Mouse (Mus musculus) liver, embryonic 13.5 days (tissue): ENCODE data around the gene Pcp4. TPM values are rescaled to one million over a fixed set of nuclear protein-coding genes. Genes with fewer than 3 reads are reported as not detected.

Source experiments
- polyA plus RNA-seq: library from polyadenylated mRNA; unstranded; fragments of >200 nt; fragmentation: Nextera tagmentation; extraction: Ambion mirVana; gene quantifications from 2 replicates; pipeline ENCODE4 v1.2.1, GENCODE M21; 2015

The Pcp4 gene
- polyA plus RNA-seq, 1 experiment from 2014 or later = 0.60 TPM

Other genes starting within 250 kb of the Pcp4 start
- gene B3galt5, start 231.8 kb upstream of the Pcp4 start, polyA plus RNA-seq = 0.06 and 0.21 TPM in 2 replicates
- gene Itgb2l, start 24.0 kb upstream of the Pcp4 start, polyA plus RNA-seq = 0.57 and 0.85 TPM in 2 replicates